Mouse (Mus musculus): ENCODE measurements around the gene Mta2.

Gene Mta2

GRCm38 (mm10) chr19:8921741-8922140, 19.9 kb upstream of the Mta2 start:
- no peak for TF ChIP-seq GATA4 (IDR thresholded peaks at IDR 0.05; ENCODE audit: insufficient replicate concordance, low read length)

GRCm38 (mm10) chr19:8926766-8927165, 14.9 kb upstream of the Mta2 start:
- no peak for TF ChIP-seq GATA4 (IDR thresholded peaks at IDR 0.05; ENCODE audit: insufficient replicate concordance, low read length)

GRCm38 (mm10) chr19:8927891-8928525, 13.7 kb upstream of the Mta2 start:
- TF ChIP-seq GATA4 (IDR thresholded peaks at IDR 0.05; ENCODE audit: insufficient replicate concordance, low read length), result no peak

- TF ChIP-seq GATA4 (IDR thresholded peaks at IDR 0.05; ENCODE audit: insufficient replicate concordance, low read length), result no peak
Observed at GRCm38 (mm10) chr19:8928689-8929223, 12.9 kb upstream of the Mta2 start.

- TF ChIP-seq GATA4 (IDR thresholded peaks at IDR 0.05; ENCODE audit: insufficient replicate concordance, low read length), result peak; percentile 55; the same call in 1 of the 2 replicates
Observed at GRCm38 (mm10) chr19:8929224-8930088, 12.2 kb upstream of the Mta2 start, which contains the start of the genes Rom1 and Eml3. Gene Rom1 (minus strand): TSS chr19:8929356. Gene Eml3 (plus strand): TSS chr19:8929552.

- no peak for TF ChIP-seq GATA4 (IDR thresholded peaks at IDR 0.05; ENCODE audit: insufficient replicate concordance, low read length)
Observed at GRCm38 (mm10) chr19:8930117-8930516, 11.6 kb upstream of the Mta2 start.

- TF ChIP-seq GATA4 (IDR thresholded peaks at IDR 0.05; ENCODE audit: insufficient replicate concordance, low read length), result no peak
Observed at GRCm38 (mm10) chr19:8930771-8931170, 10.9 kb upstream of the Mta2 start.

- TF ChIP-seq GATA4 (IDR thresholded peaks at IDR 0.05; ENCODE audit: insufficient replicate concordance, low read length), result no peak
Observed at GRCm38 (mm10) chr19:8936736-8937135, 4.9 kb upstream of the Mta2 start.

- TF ChIP-seq GATA4 (IDR thresholded peaks at IDR 0.05; ENCODE audit: insufficient replicate concordance, low read length), result no peak
Observed at GRCm38 (mm10) chr19:8940526-8941133, 1.0 kb upstream of the Mta2 start.

GRCm38 (mm10) chr19:8941136-8941514, 550 bp upstream of the Mta2 start:
- TF ChIP-seq GATA4 (IDR thresholded peaks at IDR 0.05; ENCODE audit: insufficient replicate concordance, low read length), result no peak

GRCm38 (mm10) chr19:8942276-8942964, 745 bp downstream of the Mta2 start:
- no peak for TF ChIP-seq GATA4 (IDR thresholded peaks at IDR 0.05; ENCODE audit: insufficient replicate concordance, low read length)

- no peak for TF ChIP-seq GATA4 (IDR thresholded peaks at IDR 0.05; ENCODE audit: insufficient replicate concordance, low read length)
Observed at GRCm38 (mm10) chr19:8943047-8943446, 1.4 kb downstream of the Mta2 start.

- TF ChIP-seq GATA4 (IDR thresholded peaks at IDR 0.05; ENCODE audit: insufficient replicate concordance, low read length), result no peak
Observed at GRCm38 (mm10) chr19:8944062-8944461, 2.4 kb downstream of the Mta2 start.

- TF ChIP-seq GATA4 (IDR thresholded peaks at IDR 0.05; ENCODE audit: insufficient replicate concordance, low read length), result no peak
Observed at GRCm38 (mm10) chr19:8944750-8945149, 3.1 kb downstream of the Mta2 start.

GRCm38 (mm10) chr19:8945251-8945650, 3.6 kb downstream of the Mta2 start:
- no peak for TF ChIP-seq GATA4 (IDR thresholded peaks at IDR 0.05; ENCODE audit: insufficient replicate concordance, low read length)

All from liver, adult (tissue).